Mouse (Mus musculus) heart, embryonic 16.5 days (tissue): Measurements from ENCODE around the gene Ccr8. TPM values are rescaled to one million over a fixed set of nuclear protein-coding genes. Genes with fewer than 3 reads are reported as not detected.

Source experiments
- ATAC-seq: fragments of 200-750 bp; cut with Nextera tagmentation; replicated peaks from 2 replicates; pipeline ENCODE4 v1.8.0; 2017; ENCODE audit warnings: moderate number of reproducible peaks; ENCODE audit not compliant: insufficient read depth, low FRiP score; ENCODE audit errors: extremely low read depth
- H3K27ac ChIP-seq: fragments of 300-500 bp; sonication (generic); 2 replicates; pipeline ENCODE4 v1.5.1; 2014; ENCODE audit warnings: mild to moderate bottlenecking, low read length, control low read depth, moderate library complexity
- H3K27me3 ChIP-seq: fragments of 300-500 bp; sonication (generic); 2 replicates; pipeline ENCODE4 v1.6.1; 2014; ENCODE audit warnings: low read length, mixed read lengths; ENCODE audit not compliant: control insufficient read depth, insufficient read depth
- H3K36me3 ChIP-seq: fragments of 300-500 bp; sonication (generic); 2 replicates; pipeline ENCODE4 v1.6.1; 2014; ENCODE audit not compliant: control insufficient read depth, insufficient read depth
- H3K4me1 ChIP-seq: fragments of 300-500 bp; sonication (generic); 2 replicates; pipeline ENCODE4 v1.6.1; 2014; ENCODE audit warnings: low read length, mixed read lengths; ENCODE audit not compliant: control insufficient read depth, insufficient read depth
- H3K4me2 ChIP-seq: fragments of 300-500 bp; sonication (generic); 2 replicates; pipeline ENCODE4 v1.6.1; 2014; ENCODE audit warnings: low read depth, mild to moderate bottlenecking, control low read depth, low read length
- H3K4me3 ChIP-seq: fragments of 300-500 bp; sonication (generic); 2 replicates; pipeline ENCODE4 v1.5.1; 2014; ENCODE audit warnings: mild to moderate bottlenecking, control low read depth, low read length
- H3K9ac ChIP-seq: fragments of 300-500 bp; sonication (generic); 2 replicates; pipeline ENCODE4 v1.6.1; 2014; ENCODE audit warnings: low read length, control low read depth
- H3K9me3 ChIP-seq: fragments of 300-500 bp; sonication (generic); replicated peaks from 2 replicates; pipeline ENCODE4 v1.6.1; 2016; ENCODE audit warnings: low read length; ENCODE audit not compliant: control insufficient read depth
- WGBS: fragments of 180-500 bp; shearing (Covaris S2); extraction: QIAGEN DNeasy Blood & Tissue Kit; methylation state at CpG from one replicate; pipeline ENCODE4 v1.1.7; 2014; 5-methylcytosine and 5-hydroxymethylcytosine counted together
- polyA plus RNA-seq: library from polyadenylated mRNA; unstranded; fragments of >200 nt; fragmentation: Nextera tagmentation; extraction: Ambion mirVana; gene quantifications from 2 replicates; pipeline ENCODE4 v1.2.1, GENCODE M21; 2015

Ccr8 gene
- polyA plus RNA-seq, 1 experiment from 2014 or later = 4.4 TPM

DNA sequence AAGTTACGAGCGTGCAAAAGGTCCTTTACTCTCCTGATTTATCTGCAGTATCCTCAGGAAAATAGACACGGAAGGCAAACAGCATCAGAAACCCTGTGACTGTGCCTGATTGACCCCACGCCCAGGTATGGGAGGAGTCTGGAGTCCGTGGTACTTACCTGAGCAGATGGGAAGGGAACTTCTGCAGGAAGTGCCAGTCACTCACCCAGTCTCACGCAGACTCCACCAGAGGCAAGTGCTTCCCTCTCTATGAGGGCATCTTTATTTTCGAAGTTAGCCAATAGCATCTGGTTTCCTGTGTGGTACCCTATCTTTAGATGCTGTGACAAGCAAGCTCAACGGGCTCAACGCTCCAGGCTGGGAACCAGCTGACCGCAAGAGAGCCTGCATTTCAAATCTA, 23.9 kb upstream of the Ccr8 start:
- ATAC-seq = no peak
- 47% methylated on average over 10 of the region's 10 CpGs for WGBS
- Histone ChIP-seq H3K4me2 (no peak overlapping the region), H3K9ac (no peak overlapping the region), H3K4me1 (no peaks in the 10 kb centered on the region), H3K36me3 (no peaks in the 10 kb centered on the region), H3K4me3 (no peak overlapping the region), H3K27me3 (no peaks in the 10 kb centered on the region), H3K27ac (no peak overlapping the region), H3K9me3 (no peaks in the 10 kb centered on the region)

DNA sequence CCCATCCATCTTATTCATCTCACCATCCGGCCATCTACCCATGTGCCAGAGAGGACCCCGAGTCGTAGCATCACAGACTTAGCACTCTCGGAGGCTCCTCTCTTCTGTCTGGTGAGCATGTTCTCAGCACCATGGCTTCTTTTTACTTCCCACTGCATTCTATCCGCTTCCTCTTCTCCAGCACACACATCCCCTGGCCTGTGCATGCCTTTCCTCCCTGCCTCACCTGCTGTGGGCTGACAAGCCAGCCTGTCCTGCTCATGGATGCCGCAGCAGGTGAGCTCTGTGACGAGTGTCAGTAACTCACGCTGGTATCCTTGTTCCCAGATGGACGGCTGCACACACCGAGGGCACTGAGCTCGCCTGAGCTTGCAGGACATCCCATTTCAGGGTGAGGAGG, 22.1 kb upstream of the Ccr8 start, which contains the start of gene Cx3cr1:
Gene Cx3cr1 (minus strand): TSS at position 101 of the 400 bp plus-strand sequence.
- WGBS = 81% methylated on average over 11 of the region's 11 CpGs
- Histone ChIP-seq H3K9me3 (no peaks in the 10 kb centered on the region), H3K4me2 (no peak within 1 kb of the TSS), H3K27ac (0 out of 2 replicates have a peak within 1 kb of the TSS, but pooled peaks have one; percentile 23), H3K4me3 (no peak within 1 kb of the TSS), H3K36me3 (no peaks in the 10 kb centered on the region), H3K27me3 (no peaks in the 10 kb centered on the region), H3K9ac (no peak within 1 kb of the TSS), H3K4me1 (no peaks in the 10 kb centered on the region)
- no peak for ATAC-seq

DNA sequence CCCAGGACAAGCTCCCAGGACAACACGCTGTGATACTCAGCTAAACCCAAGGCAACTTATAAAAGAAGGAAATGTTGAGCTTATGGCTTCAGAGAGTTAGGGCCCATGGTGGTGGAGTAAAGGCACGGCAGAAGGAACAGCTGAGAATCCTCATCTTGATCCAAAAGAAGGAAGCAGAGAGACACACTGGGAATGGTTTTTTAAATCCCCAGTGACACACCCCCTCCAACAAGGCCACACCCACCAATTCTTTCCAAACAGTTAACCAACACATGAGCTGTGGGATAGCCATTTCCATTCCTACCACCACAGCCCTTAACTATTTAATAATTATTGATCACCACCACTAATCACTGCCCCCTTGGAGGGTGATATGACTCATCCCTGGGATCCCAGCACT, 20.7 kb upstream of the Ccr8 start:
- Histone ChIP-seq H3K4me1 (no peaks in the 10 kb centered on the region), H3K4me3 (no peak overlapping the region), H3K27ac (no peak overlapping the region), H3K36me3 (no peaks in the 10 kb centered on the region), H3K4me2 (no peak overlapping the region), H3K27me3 (no peaks in the 10 kb centered on the region), H3K9ac (no peak overlapping the region), H3K9me3 (no peaks in the 10 kb centered on the region)
- no peak for ATAC-seq
- 65% methylated on average over 2 of the region's 2 CpGs for WGBS

DNA sequence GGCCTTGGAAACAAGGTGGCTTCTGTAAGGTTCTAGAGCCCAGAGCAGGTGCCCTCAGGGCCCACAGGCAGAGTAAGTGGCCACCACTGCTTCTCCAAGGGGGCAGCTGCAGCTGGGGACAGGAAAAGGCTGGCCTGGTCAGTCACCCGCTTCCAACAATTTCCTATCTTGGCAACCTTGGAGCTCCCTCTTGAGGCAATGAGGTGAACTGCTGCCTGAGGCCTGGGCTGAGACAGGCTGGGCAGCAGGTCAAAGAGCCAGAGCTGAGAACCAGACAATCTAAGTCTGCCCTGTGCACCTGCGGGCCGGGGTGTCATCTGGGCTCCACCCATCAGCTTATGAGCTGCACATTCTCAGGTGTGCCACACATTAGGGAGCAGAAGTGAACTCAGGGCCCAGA, 18.7 kb upstream of the Ccr8 start:
- H3K4me3 ChIP-seq = no peak overlapping the region
- WGBS = 10% methylated on average over 3 of the region's 3 CpGs
- H3K4me1 ChIP-seq = no peaks in the 10 kb centered on the region
- no peak overlapping the region for H3K4me2 ChIP-seq
- H3K9ac ChIP-seq = no peak overlapping the region
- H3K36me3 ChIP-seq = no peaks in the 10 kb centered on the region
- no peak overlapping the region for H3K27ac ChIP-seq
- H3K27me3 ChIP-seq = no peaks in the 10 kb centered on the region
- peak; percentile 45; the same call in 1 of the 2 replicates for ATAC-seq
- no peaks in the 10 kb centered on the region for H3K9me3 ChIP-seq

DNA sequence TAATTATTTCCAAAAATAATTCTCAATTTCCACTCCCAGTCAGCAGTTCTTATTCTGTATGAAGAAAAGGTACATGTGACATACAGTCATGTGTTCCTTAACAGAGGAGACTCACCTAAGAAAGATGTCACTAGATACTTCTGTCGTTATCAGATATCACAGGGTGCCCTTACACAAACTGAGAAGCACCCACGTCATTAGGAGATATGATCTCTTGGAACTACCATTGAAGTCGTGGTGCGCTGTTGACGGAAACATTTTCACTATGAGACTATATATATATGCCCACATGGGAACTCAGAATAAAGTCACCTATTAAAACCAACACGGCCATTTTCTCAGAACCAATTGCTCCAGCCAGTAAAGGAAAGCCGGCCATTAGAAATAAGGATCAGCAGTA, 17.4 kb upstream of the Ccr8 start:
- WGBS = 64% methylated on average over 7 of the region's 7 CpGs
- Histone ChIP-seq H3K9me3 (no peaks in the 10 kb centered on the region), H3K27ac (no peak overlapping the region), H3K9ac (no peak overlapping the region), H3K27me3 (no peaks in the 10 kb centered on the region), H3K4me2 (no peak overlapping the region), H3K4me1 (no peaks in the 10 kb centered on the region), H3K4me3 (no peak overlapping the region), H3K36me3 (no peaks in the 10 kb centered on the region)
- no peak for ATAC-seq

DNA sequence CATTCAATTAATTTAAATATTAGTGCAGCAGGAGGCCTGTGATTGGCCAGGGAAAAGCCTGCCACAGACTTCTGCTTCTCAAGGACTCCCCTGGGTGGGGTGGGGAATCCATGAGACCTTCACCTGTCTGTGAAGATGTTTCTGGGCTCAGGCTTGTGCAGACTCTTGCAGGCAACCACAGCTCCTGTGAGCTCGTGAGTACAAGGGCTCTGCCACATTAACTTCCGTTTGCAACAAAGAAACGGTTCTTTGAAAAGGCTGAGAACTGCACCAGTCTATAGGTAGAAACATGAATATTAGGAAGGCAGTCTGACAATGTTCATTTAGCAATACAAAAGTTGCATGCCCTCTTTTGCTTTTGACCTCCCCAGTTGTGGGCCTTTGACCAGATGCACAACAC, 13.7 kb upstream of the Ccr8 start:
- 77% methylated on average over 3 of the region's 3 CpGs for WGBS
- Histone ChIP-seq H3K9ac (no peak overlapping the region), H3K27ac (no peak overlapping the region), H3K27me3 (no peaks in the 10 kb centered on the region), H3K4me2 (no peak overlapping the region), H3K36me3 (no peaks in the 10 kb centered on the region), H3K9me3 (0 out of 2 replicates have a peak, but pooled peaks cover 4% of the 10 kb centered on the region), H3K4me3 (no peak overlapping the region), H3K4me1 (no peaks in the 10 kb centered on the region)
- no peak for ATAC-seq

DNA sequence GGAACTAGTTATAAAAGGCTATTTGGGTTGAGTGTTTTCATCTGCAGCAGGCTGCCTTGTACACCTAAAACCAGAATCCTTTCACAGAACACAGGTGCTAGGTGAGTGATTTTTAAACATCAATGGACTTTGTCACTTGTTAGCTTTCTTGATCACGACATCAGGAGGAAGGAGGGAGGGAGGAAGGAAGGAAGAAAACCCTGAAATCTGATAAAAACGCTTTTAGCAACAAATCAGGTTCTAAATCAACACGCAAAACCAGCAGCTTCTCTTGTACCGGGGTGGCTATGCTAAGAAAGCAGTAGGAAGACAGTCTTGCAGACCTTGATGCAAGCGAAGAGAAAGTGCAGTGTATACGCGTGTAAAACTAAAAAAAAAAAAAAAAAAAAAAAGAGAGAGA, 12.0 kb upstream of the Ccr8 start:
- 0 out of 2 replicates have a peak, but pooled peaks cover 4% of the 10 kb centered on the region for H3K9me3 ChIP-seq
- 65% methylated on average over 7 of the region's 7 CpGs for WGBS

DNA sequence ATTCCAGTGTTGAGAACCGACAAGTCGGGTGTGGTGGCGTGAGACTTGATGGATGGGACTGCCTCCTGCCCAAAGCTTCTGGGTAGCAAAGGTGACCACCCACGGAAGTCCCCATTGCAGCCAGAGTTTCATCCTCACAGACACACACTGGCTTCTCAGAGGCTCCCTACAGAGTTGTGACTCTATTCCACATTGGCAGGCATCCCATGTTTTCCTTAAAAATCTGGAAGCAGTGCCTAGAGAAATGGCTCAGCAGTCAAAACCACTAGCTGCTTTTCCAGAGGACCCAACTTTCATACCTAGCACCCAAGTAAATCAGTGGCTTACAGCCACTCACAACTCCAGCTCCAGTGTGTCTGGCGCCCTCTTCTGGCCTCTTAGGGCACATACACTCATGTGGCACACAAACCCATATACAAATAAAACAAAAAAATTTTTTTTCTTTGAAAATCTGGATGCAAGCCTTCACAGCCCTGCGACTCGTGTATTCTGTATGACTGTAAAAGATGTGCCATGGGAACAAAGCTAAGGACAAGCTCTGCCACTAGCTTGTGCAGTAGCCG, 11.3 kb upstream of the Ccr8 start:
- no peak for ATAC-seq
- WGBS = 79% methylated on average over 8 of the region's 8 CpGs

More for the DNA sequence above, 12.0 kb upstream of the Ccr8 start:
- ATAC-seq = no peak
- Histone ChIP-seq H3K36me3 (no peaks in the 10 kb centered on the region), H3K4me3 (no peak overlapping the region), H3K4me2 (no peak overlapping the region), H3K9ac (no peak overlapping the region), H3K4me1 (no peaks in the 10 kb centered on the region), H3K27me3 (no peaks in the 10 kb centered on the region), H3K27ac (no peak overlapping the region)

DNA sequence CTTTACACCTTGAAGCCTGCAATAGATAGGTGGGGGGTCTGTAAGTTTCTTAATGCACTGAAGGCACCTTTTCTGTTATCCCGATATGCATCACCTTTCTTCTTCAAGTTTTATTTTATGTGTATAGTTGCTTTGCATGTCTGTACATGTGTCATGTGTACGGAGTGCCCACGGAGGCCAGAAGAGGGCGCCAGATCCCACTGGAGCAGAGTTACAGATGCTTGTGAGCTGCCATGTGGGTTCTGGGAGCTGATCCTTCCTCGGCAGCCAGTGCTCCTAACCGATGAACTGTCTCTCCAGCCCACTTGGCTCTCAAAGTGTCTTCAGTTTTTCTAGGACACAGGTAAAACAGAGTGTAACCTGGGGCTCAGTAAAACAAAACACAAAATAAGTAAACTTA, 10.7 kb upstream of the Ccr8 start:
- Histone ChIP-seq H3K27ac (no peak overlapping the region), H3K36me3 (no peaks in the 10 kb centered on the region), H3K27me3 (no peaks in the 10 kb centered on the region), H3K9ac (no peak overlapping the region), H3K4me2 (no peak overlapping the region), H3K4me1 (no peaks in the 10 kb centered on the region), H3K4me3 (no peak overlapping the region), H3K9me3 (0 out of 2 replicates have a peak, but pooled peaks cover 4% of the 10 kb centered on the region)
- no peak for ATAC-seq
- 66% methylated on average over 6 of the region's 6 CpGs for WGBS

More for the DNA sequence above, 11.3 kb upstream of the Ccr8 start:
- no peaks in the 10 kb centered on the region for H3K4me1 ChIP-seq
- H3K4me3 ChIP-seq = no peak overlapping the region
- H3K4me2 ChIP-seq = no peak overlapping the region
- H3K36me3 ChIP-seq = no peaks in the 10 kb centered on the region
- no peaks in the 10 kb centered on the region for H3K27me3 ChIP-seq
- no peak overlapping the region for H3K27ac ChIP-seq
- H3K9me3 ChIP-seq = 0 out of 2 replicates have a peak, but pooled peaks cover 4% of the 10 kb centered on the region
- H3K9ac ChIP-seq = no peak overlapping the region
